Mouse (Mus musculus) forebrain, embryonic 12.5 days (tissue): ENCODE measurements around the gene Stk39. TPM values are rescaled to one million over a fixed set of nuclear protein-coding genes. Genes with fewer than 3 reads are reported as not detected.
"Not testable (repeated sequence)": the region's sequence is repeated elsewhere in the genome, so short reads cannot be mapped to it uniquely, and the experiment has no call there.

Source experiments
- ATAC-seq: fragments of 200-750 bp; cut with Nextera tagmentation; 2 replicates; pipeline ENCODE4 v1.8.0; 2017; ENCODE audit warnings: moderate TSS enrichment; ENCODE audit not compliant: low FRiP score
- H3K27ac ChIP-seq: fragments of 300-500 bp; sonication (generic); 2 replicates; pipeline ENCODE4 v1.5.1; 2016; ENCODE audit warnings: mild to moderate bottlenecking
- H3K27me3 ChIP-seq: fragments of 300-500 bp; sonication (generic); 2 replicates; pipeline ENCODE4 v1.6.1; 2016; ENCODE audit warnings: mild to moderate bottlenecking
- H3K36me3 ChIP-seq: fragments of 300-500 bp; sonication (generic); replicated peaks from 2 replicates; pipeline ENCODE4 v1.6.1; 2016; ENCODE audit warnings: mild to moderate bottlenecking
- H3K4me1 ChIP-seq: fragments of 300-500 bp; sonication (generic); 2 replicates; pipeline ENCODE4 v1.6.1; 2016
- H3K4me2 ChIP-seq: fragments of 300-500 bp; sonication (generic); 2 replicates; pipeline ENCODE4 v1.6.1; 2016; ENCODE audit warnings: mild to moderate bottlenecking, moderate library complexity
- H3K4me3 ChIP-seq: fragments of 300-500 bp; sonication (generic); replicated peaks from 2 replicates; pipeline ENCODE4 v1.5.1; 2016; ENCODE audit warnings: mild to moderate bottlenecking
- H3K9ac ChIP-seq: fragments of 300-500 bp; sonication (generic); 2 replicates; pipeline ENCODE4 v1.6.1; 2016; ENCODE audit warnings: mild to moderate bottlenecking
- H3K9me3 ChIP-seq: fragments of 300-500 bp; sonication (generic); 2 replicates; pipeline ENCODE4 v1.6.1; 2016
- WGBS: fragments of 180-500 bp; shearing (Covaris S2); methylation state at CpG from one replicate; pipeline ENCODE4 v1.1.7; 2016; 5-methylcytosine and 5-hydroxymethylcytosine counted together
- polyA plus RNA-seq: library from polyadenylated mRNA; unstranded; fragments of >200 nt; fragmentation: Nextera tagmentation; extraction: Ambion mirVana; gene quantifications from 2 replicates; pipeline ENCODE4 v1.2.1, GENCODE M21; 2016

Gene Stk39
- polyA plus RNA-seq, 1 experiment from 2014 or later, result 43.6 TPM

- H3K36me3 ChIP-seq, result no peaks in the 10 kb centered on the region; the same call in 1 of the 2 replicates
- no peak overlapping the region for H3K27ac ChIP-seq
- no peak; the same call in 1 of the 2 replicates for ATAC-seq
- H3K27me3 ChIP-seq, result no peaks in the 10 kb centered on the region
- H3K9ac ChIP-seq, result no peak overlapping the region
- H3K4me2 ChIP-seq, result no peak overlapping the region
- peaks cover 20% of the 10 kb centered on the region; the same call in 1 of the 2 replicates for H3K4me1 ChIP-seq
- no peaks in the 10 kb centered on the region for H3K9me3 ChIP-seq
- no peak overlapping the region for H3K4me3 ChIP-seq
- WGBS, result 52% methylated on average over 10 of the region's 10 CpGs
Observed at GRCm38 (mm10) chr2:68250897-68251296, 221.2 kb downstream of the Stk39 start.

GRCm38 (mm10) chr2:68249855-68250424 lies 222.1 kb downstream of the Stk39 start:
- Histone ChIP-seq H3K4me2 (no peak overlapping the region), H3K9me3 (no peaks in the 10 kb centered on the region), H3K4me3 (no peak overlapping the region), H3K27ac (no peak overlapping the region), H3K9ac (no peak overlapping the region), H3K36me3 (no peaks in the 10 kb centered on the region; the same call in 1 of the 2 replicates), H3K4me1 (peaks cover 20% of the 10 kb centered on the region; the same call in 1 of the 2 replicates), H3K27me3 (no peaks in the 10 kb centered on the region)
- 59% methylated on average over 4 of the region's 4 CpGs for WGBS
- ATAC-seq, result no peak

GRCm38 (mm10) chr2:68246284-68246683 lies 225.8 kb downstream of the Stk39 start:
- WGBS, result 48% methylated on average over 3 of the region's 3 CpGs
- Histone ChIP-seq H3K27me3 (no peaks in the 10 kb centered on the region), H3K27ac (no peak overlapping the region), H3K4me1 (peaks cover 12% of the 10 kb centered on the region; the same call in 1 of the 2 replicates), H3K36me3 (peaks cover 7% of the 10 kb centered on the region), H3K4me3 (no peak overlapping the region), H3K9ac (no peak overlapping the region), H3K9me3 (no peaks in the 10 kb centered on the region), H3K4me2 (no peak overlapping the region)
- no peak for ATAC-seq

GRCm38 (mm10) chr2:68244556-68244955 lies 227.5 kb downstream of the Stk39 start:
- Histone ChIP-seq H3K27ac (no peak overlapping the region), H3K27me3 (no peaks in the 10 kb centered on the region), H3K4me3 (no peak overlapping the region), H3K4me2 (no peak overlapping the region), H3K36me3 (peaks cover 7% of the 10 kb centered on the region), H3K9me3 (no peaks in the 10 kb centered on the region), H3K4me1 (peaks cover 5% of the 10 kb centered on the region; the same call in 1 of the 2 replicates), H3K9ac (no peak overlapping the region)
- WGBS, result 86% methylated on average over 1 of the region's 1 CpGs
- no peak for ATAC-seq

- 76% methylated on average over 12 of the region's 12 CpGs for WGBS
- Histone ChIP-seq H3K36me3 (peaks cover 7% of the 10 kb centered on the region), H3K4me1 (peaks cover 5% of the 10 kb centered on the region; the same call in 1 of the 2 replicates), H3K9ac (no peak overlapping the region), H3K9me3 (no peaks in the 10 kb centered on the region), H3K27me3 (no peaks in the 10 kb centered on the region), H3K27ac (no peak overlapping the region), H3K4me3 (no peak overlapping the region), H3K4me2 (no peak overlapping the region)
- no peak for ATAC-seq
Observed at GRCm38 (mm10) chr2:68243879-68244553, 228.1 kb downstream of the Stk39 start.

GRCm38 (mm10) chr2:68243273-68243672 lies 228.8 kb downstream of the Stk39 start:
- H3K9ac ChIP-seq, result no peak overlapping the region
- no peak overlapping the region for H3K27ac ChIP-seq
- H3K9me3 ChIP-seq, result no peaks in the 10 kb centered on the region
- ATAC-seq, result no peak
- no peak overlapping the region for H3K4me3 ChIP-seq
- peaks cover 5% of the 10 kb centered on the region; the same call in 1 of the 2 replicates for H3K4me1 ChIP-seq
- 83% methylated on average over 3 of the region's 3 CpGs for WGBS
- H3K36me3 ChIP-seq, result peaks cover 7% of the 10 kb centered on the region
- no peaks in the 10 kb centered on the region for H3K27me3 ChIP-seq
- no peak overlapping the region for H3K4me2 ChIP-seq

GRCm38 (mm10) chr2:68242069-68242468 lies 230.0 kb downstream of the Stk39 start:
- Histone ChIP-seq H3K9me3 (no peaks in the 10 kb centered on the region), H3K4me2 (no peak overlapping the region), H3K36me3 (peaks cover 7% of the 10 kb centered on the region; the same call in 1 of the 2 replicates), H3K9ac (no peak overlapping the region), H3K4me3 (no peak overlapping the region), H3K27ac (no peak overlapping the region), H3K27me3 (no peaks in the 10 kb centered on the region), H3K4me1 (peaks cover 5% of the 10 kb centered on the region; the same call in 1 of the 2 replicates)
- no peak for ATAC-seq
- WGBS, result 83% methylated on average over 3 of the region's 3 CpGs

- no peak overlapping the region for H3K9ac ChIP-seq
- peaks cover 7% of the 10 kb centered on the region; the same call in 1 of the 2 replicates for H3K36me3 ChIP-seq
- no peak overlapping the region for H3K4me2 ChIP-seq
- 90% methylated on average over 1 of the region's 1 CpGs for WGBS
- peaks cover 5% of the 10 kb centered on the region; the same call in 1 of the 2 replicates for H3K4me1 ChIP-seq
- no peak overlapping the region for H3K4me3 ChIP-seq
- H3K9me3 ChIP-seq, result no peaks in the 10 kb centered on the region
- no peaks in the 10 kb centered on the region for H3K27me3 ChIP-seq
- no peak overlapping the region for H3K27ac ChIP-seq
- ATAC-seq, result no peak
Observed at GRCm38 (mm10) chr2:68241640-68242039, 230.4 kb downstream of the Stk39 start.

GRCm38 (mm10) chr2:68239415-68239814 lies 232.7 kb downstream of the Stk39 start:
- H3K27me3 ChIP-seq, H3K9me3 ChIP-seq, H3K4me2 ChIP-seq, ATAC-seq, H3K4me3 ChIP-seq, H3K36me3 ChIP-seq, H3K27ac ChIP-seq, H3K9ac ChIP-seq, H3K4me1 ChIP-seq: not testable (repeated sequence)
- 43% methylated on average over 4 of the region's 4 CpGs for WGBS

- Histone ChIP-seq H3K9ac (no peak overlapping the region), H3K27me3 (no peaks in the 10 kb centered on the region), H3K36me3 (no peaks in the 10 kb centered on the region; the same call in 1 of the 2 replicates), H3K4me2 (no peak overlapping the region), H3K4me3 (no peak overlapping the region), H3K4me1 (0 out of 2 replicates have a peak, but pooled peaks cover 3% of the 10 kb centered on the region), H3K27ac (no peak overlapping the region), H3K9me3 (no peaks in the 10 kb centered on the region)
- WGBS, result 96% methylated on average over 5 of the region's 5 CpGs
- no peak for ATAC-seq
Observed at GRCm38 (mm10) chr2:68232929-68233328, 239.1 kb downstream of the Stk39 start.

GRCm38 (mm10) chr2:68229872-68230271 lies 242.2 kb downstream of the Stk39 start:
- H3K9ac ChIP-seq, result no peak overlapping the region
- no peaks in the 10 kb centered on the region for H3K36me3 ChIP-seq
- H3K27me3 ChIP-seq, result no peaks in the 10 kb centered on the region
- no peak overlapping the region for H3K4me3 ChIP-seq
- 0 out of 2 replicates have a peak, but pooled peaks cover 2% of the 10 kb centered on the region for H3K4me1 ChIP-seq
- no peak for ATAC-seq
- no peaks in the 10 kb centered on the region for H3K9me3 ChIP-seq
- H3K27ac ChIP-seq, result no peak overlapping the region
- H3K4me2 ChIP-seq, result no peak overlapping the region
- 93% methylated on average over 2 of the region's 2 CpGs for WGBS

GRCm38 (mm10) chr2:68229081-68229480 lies 243.0 kb downstream of the Stk39 start:
- H3K4me3 ChIP-seq, result no peak overlapping the region
- H3K4me1 ChIP-seq, result no peaks in the 10 kb centered on the region
- no peak for ATAC-seq
- WGBS, result 87% methylated on average over 2 of the region's 2 CpGs
- H3K4me2 ChIP-seq, result no peak overlapping the region
- no peak overlapping the region for H3K9ac ChIP-seq
- H3K9me3 ChIP-seq, result no peaks in the 10 kb centered on the region
- H3K27ac ChIP-seq, result no peak overlapping the region
- no peaks in the 10 kb centered on the region for H3K36me3 ChIP-seq
- no peaks in the 10 kb centered on the region for H3K27me3 ChIP-seq
